Mouse (Mus musculus): ENCODE results near the gene Olfr492. TPM values are rescaled to one million over a fixed set of nuclear protein-coding genes. Genes with fewer than 3 reads are reported as not detected.

Gene Olfr492
- not detected in 2 replicates for polyA plus RNA-seq (2016; fragmentation: Nextera tagmentation; extraction: Ambion mirVana)

GRCm38 (mm10) chr7:108323574-108323973 is at the start of gene Olfr492:
Gene Olfr492 (minus strand): TSS chr7:108323674.
- Histone ChIP-seq H3K27me3 (no peaks in the 10 kb centered on the region), H3K4me1 (replicated peaks) (no peaks in the 10 kb centered on the region), H3K9ac (replicated peaks) (no peak within 1 kb of the TSS), H3K27ac (no peak within 1 kb of the TSS), H3K36me3 (no peaks in the 10 kb centered on the region), H3K9me3 (no peaks in the 10 kb centered on the region), H3K4me3 (replicated peaks) (no peak within 1 kb of the TSS), H3K4me2 (no peak within 1 kb of the TSS)
- no peak for ATAC-seq (ENCODE audit: insufficient number of reproducible peaks, insufficient read depth, low FRiP score, low TSS enrichment, low read depth)
- WGBS, result 85% methylated on average over 2 of the region's 2 CpGs

DNA sequence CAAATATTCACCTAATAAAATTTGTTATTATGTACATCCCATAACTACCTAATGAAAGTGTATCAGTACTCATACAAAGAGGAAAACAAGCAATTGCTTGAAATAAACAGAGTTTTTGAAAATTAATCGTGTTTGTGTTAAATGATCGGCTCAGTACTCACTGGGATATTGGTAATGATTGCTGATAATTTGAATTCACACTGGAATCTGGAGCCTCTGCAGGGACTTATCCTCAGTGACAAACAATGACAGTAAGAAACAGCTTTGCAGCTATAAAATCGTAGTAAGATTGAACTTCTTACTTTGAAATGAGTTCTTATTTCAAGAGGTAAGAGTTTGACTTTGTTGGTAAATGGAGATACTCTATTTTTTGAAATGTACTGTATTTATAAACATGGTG is 41.6 kb upstream of the Olfr492 start, which contains the start of gene Olfr494:
TSS of gene Olfr494 (plus strand) at position 301 of the 400 bp plus-strand sequence.
- Histone ChIP-seq H3K36me3 (no peaks in the 10 kb centered on the region), H3K9ac (replicated peaks) (no peak within 1 kb of the TSS), H3K4me2 (no peak within 1 kb of the TSS), H3K27me3 (no peaks in the 10 kb centered on the region), H3K27ac (no peak within 1 kb of the TSS), H3K4me1 (replicated peaks) (no peaks in the 10 kb centered on the region), H3K4me3 (replicated peaks) (no peak within 1 kb of the TSS), H3K9me3 (no peaks in the 10 kb centered on the region)
- no peak for ATAC-seq (ENCODE audit: insufficient number of reproducible peaks, insufficient read depth, low FRiP score, low TSS enrichment, low read depth)
- 88% methylated on average over 3 of the region's 3 CpGs for WGBS

DNA sequence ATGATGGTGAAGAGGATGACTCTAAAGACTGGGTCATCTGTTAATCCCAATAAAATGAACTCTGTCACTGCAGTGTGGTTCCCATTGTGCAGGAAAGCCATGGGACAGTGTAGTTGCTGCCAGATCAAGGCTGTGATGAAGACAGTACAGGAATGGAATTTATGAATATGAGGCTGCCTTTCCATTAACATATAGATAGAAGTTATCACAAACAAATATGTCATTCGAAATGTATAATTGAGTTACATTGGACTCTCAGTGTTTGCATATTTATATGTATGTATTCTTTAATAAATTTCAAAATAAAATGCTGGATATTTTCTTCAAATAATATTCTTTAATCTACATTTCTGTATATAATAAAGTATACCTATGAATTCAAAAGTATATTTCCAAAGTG is 23.4 kb upstream of the Olfr492 start, which contains the start of gene Olfr493:
TSS of gene Olfr493 (minus strand) at position 101 of the 400 bp plus-strand sequence.
- 64% methylated on average over 1 of the region's 1 CpGs for WGBS
- Histone ChIP-seq H3K36me3 (no peaks in the 10 kb centered on the region), H3K9ac (replicated peaks) (no peak within 1 kb of the TSS), H3K4me2 (no peak within 1 kb of the TSS), H3K27me3 (no peaks in the 10 kb centered on the region), H3K4me3 (replicated peaks) (no peak within 1 kb of the TSS), H3K4me1 (replicated peaks) (no peaks in the 10 kb centered on the region), H3K27ac (no peak within 1 kb of the TSS), H3K9me3 (no peaks in the 10 kb centered on the region)
- ATAC-seq (ENCODE audit: insufficient number of reproducible peaks, insufficient read depth, low FRiP score, low TSS enrichment, low read depth), result no peak

- WGBS, result 61% methylated on average over 1 of the region's 1 CpGs
- Histone ChIP-seq H3K27me3 (no peaks in the 10 kb centered on the region), H3K9me3 (no peaks in the 10 kb centered on the region), H3K27ac (no peak within 1 kb of the TSS), H3K9ac (replicated peaks) (no peak within 1 kb of the TSS), H3K36me3 (no peaks in the 10 kb centered on the region), H3K4me1 (replicated peaks) (no peaks in the 10 kb centered on the region), H3K4me2 (no peak within 1 kb of the TSS), H3K4me3 (replicated peaks) (no peak within 1 kb of the TSS)
- ATAC-seq (ENCODE audit: insufficient number of reproducible peaks, insufficient read depth, low FRiP score, low TSS enrichment, low read depth), result no peak
Observed at GRCm38 (mm10) chr7:108313151-108313550, 10.3 kb downstream of the Olfr492 start, which contains the start of gene Olfr491. Gene Olfr491 (plus strand): TSS chr7:108313451.

DNA sequence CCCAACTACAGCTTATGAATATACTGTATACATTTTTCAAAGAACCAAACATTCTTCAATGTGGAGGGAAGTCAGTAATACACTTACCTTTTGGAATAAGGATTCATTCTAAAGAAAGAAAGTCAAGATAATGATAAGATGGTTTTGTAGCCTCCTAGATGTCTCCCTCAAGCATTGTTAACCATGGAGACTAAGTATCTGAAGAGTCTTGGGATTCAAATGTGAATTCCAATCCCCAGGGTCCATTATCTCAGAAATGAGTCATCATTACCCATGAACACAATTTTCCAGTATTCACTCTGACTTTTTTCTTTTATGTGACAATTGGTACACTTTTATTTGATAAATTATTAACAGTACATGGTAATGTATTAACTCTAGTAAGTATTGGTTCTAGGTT is 34.6 kb downstream of the Olfr492 start, which contains the start of gene Olfr490:
TSS of gene Olfr490 (minus strand) at position 101 of the 400 bp plus-strand sequence.
- Histone ChIP-seq H3K9me3 (no peaks in the 10 kb centered on the region), H3K4me2 (no peak within 1 kb of the TSS), H3K4me3 (replicated peaks) (no peak within 1 kb of the TSS), H3K9ac (replicated peaks) (no peak within 1 kb of the TSS), H3K27ac (no peak within 1 kb of the TSS), H3K36me3 (no peaks in the 10 kb centered on the region), H3K4me1 (replicated peaks) (no peaks in the 10 kb centered on the region), H3K27me3 (no peaks in the 10 kb centered on the region)
- no peak for ATAC-seq (ENCODE audit: insufficient number of reproducible peaks, insufficient read depth, low FRiP score, low TSS enrichment, low read depth)

Other genes with a start within 250 kb of the Olfr492 start
- not detected in 2 replicates for gene Olfr481, start 243.8 kb downstream of the Olfr492 start, polyA plus RNA-seq (2016; fragmentation: Nextera tagmentation; extraction: Ambion mirVana)
- gene Olfr482, start 226.1 kb downstream of the Olfr492 start, polyA plus RNA-seq (2016; fragmentation: Nextera tagmentation; extraction: Ambion mirVana), result not detected in 2 replicates
- not detected in 2 replicates for gene Olfr483, start 222.8 kb downstream of the Olfr492 start, polyA plus RNA-seq (2016; fragmentation: Nextera tagmentation; extraction: Ambion mirVana)
- not detected in 2 replicates for gene Olfr484, start 196.2 kb downstream of the Olfr492 start, polyA plus RNA-seq (2016; fragmentation: Nextera tagmentation; extraction: Ambion mirVana)
- not detected in 2 replicates for gene Olfr485, start 163.8 kb downstream of the Olfr492 start, polyA plus RNA-seq (2016; fragmentation: Nextera tagmentation; extraction: Ambion mirVana)
- gene Olfr486, start 150.9 kb downstream of the Olfr492 start, polyA plus RNA-seq (2016; fragmentation: Nextera tagmentation; extraction: Ambion mirVana), result not detected in 2 replicates
- gene Olfr487, start 109.0 kb downstream of the Olfr492 start, polyA plus RNA-seq (2016; fragmentation: Nextera tagmentation; extraction: Ambion mirVana), result not detected in 2 replicates
- not detected in 2 replicates for gene Olfr488, start 65.3 kb downstream of the Olfr492 start, polyA plus RNA-seq (2016; fragmentation: Nextera tagmentation; extraction: Ambion mirVana)
- not detected in 2 replicates for gene Olfr490, start 34.7 kb downstream of the Olfr492 start, polyA plus RNA-seq (2016; fragmentation: Nextera tagmentation; extraction: Ambion mirVana)
- gene Olfr491, start 10.2 kb downstream of the Olfr492 start, polyA plus RNA-seq (2016; fragmentation: Nextera tagmentation; extraction: Ambion mirVana), result not detected in 2 replicates
- gene Olfr493, start 23.3 kb upstream of the Olfr492 start, polyA plus RNA-seq (2016; fragmentation: Nextera tagmentation; extraction: Ambion mirVana), result not detected in 2 replicates
- gene Olfr494, start 41.7 kb upstream of the Olfr492 start, polyA plus RNA-seq (2016; fragmentation: Nextera tagmentation; extraction: Ambion mirVana), result not detected in 2 replicates
- gene Olfr495, start 69.5 kb upstream of the Olfr492 start, polyA plus RNA-seq (2016; fragmentation: Nextera tagmentation; extraction: Ambion mirVana), result not detected in 2 replicates
- gene Olfr497, start 96.7 kb upstream of the Olfr492 start, polyA plus RNA-seq (2016; fragmentation: Nextera tagmentation; extraction: Ambion mirVana), result not detected in 2 replicates
- not detected in 2 replicates for gene Olfr498, start 141.7 kb upstream of the Olfr492 start, polyA plus RNA-seq (2016; fragmentation: Nextera tagmentation; extraction: Ambion mirVana)
- gene Olfr502, start 201.4 kb upstream of the Olfr492 start, polyA plus RNA-seq (2016; fragmentation: Nextera tagmentation; extraction: Ambion mirVana), result not detected in 2 replicates
- gene Olfr503, start 220.9 kb upstream of the Olfr492 start, polyA plus RNA-seq (2016; fragmentation: Nextera tagmentation; extraction: Ambion mirVana), result not detected in 2 replicates
- not detected in 2 replicates for gene Olfr504, start 242.1 kb upstream of the Olfr492 start, polyA plus RNA-seq (2016; fragmentation: Nextera tagmentation; extraction: Ambion mirVana)

All from limb, embryonic 12.5 days (tissue).